In the genomic region with DNA sequence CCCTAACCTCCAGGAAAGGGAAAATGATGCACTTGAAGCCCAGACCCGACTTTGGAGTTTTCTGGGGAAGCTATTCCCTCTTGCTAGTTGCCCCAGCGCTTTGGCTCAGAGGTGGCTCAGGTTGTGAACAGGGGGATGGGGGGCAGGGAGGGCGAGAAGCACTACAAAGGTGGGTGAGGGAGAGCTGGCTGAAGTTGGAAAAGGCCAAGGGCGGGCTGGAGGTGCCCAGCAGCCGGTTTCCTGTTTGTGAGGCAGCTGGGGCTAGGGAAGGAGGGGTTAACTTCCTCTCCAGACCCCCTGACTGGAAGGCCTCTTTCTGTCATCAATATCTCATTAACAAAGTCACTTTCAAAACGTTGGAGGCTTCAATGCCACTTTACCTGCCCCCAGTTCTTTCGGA, we compare ENCODE assay signal across 7 mouse cellular contexts. TPM values are rescaled to one million over a fixed set of nuclear protein-coding genes. Genes with fewer than 3 reads are reported as not detected.
DNase-seq lines count a peak whose midpoint lies in the region; ATAC-seq lines count a peak whose summit lies in the region.

No protein-coding gene starts in this region.

- H3K9me3 ChIP-seq in embryonic facial prominence, embryonic 10.5 days, result no peaks in the 10 kb centered on the region
- no peaks in the 10 kb centered on the region for H3K9me3 ChIP-seq in hindbrain, embryonic 10.5 days
- no peaks in the 10 kb centered on the region for H3K9me3 ChIP-seq in liver, embryonic 13.5 days (replicated peaks)
- no peaks in the 10 kb centered on the region for H3K9me3 ChIP-seq in stomach, embryonic 15.5 days

- no peak for ATAC-seq in liver, embryonic 13.5 days (ENCODE audit: low read depth)
- ATAC-seq in stomach, embryonic 15.5 days (ENCODE audit: insufficient read depth, low FRiP score, low read depth), result no peak

- H3K9ac ChIP-seq in liver, embryonic 13.5 days, result peak overlapping the region; percentile 64; the same call in 1 of the 2 replicates
- H3K9ac ChIP-seq in stomach, embryonic 15.5 days, result no peak overlapping the region; the same call in 1 of the 2 replicates

- peak; percentile 43 for DNase-seq in adrenal gland, postnatal 25 days
- DNase-seq in embryonic facial prominence, embryonic 10.5 days (ENCODE audit: low spot score), result peak; percentile 50
- no peak for DNase-seq in hindbrain, embryonic 10.5 days (ENCODE audit: low spot score)
- DNase-seq in liver, embryonic 13.5 days, result no peak
- DNase-seq in cerebellum, adult 9-10 months, result no peak
- no peak for DNase-seq in urinary bladder, postnatal 14 days (ENCODE audit: low spot score)

- 15% methylated on average over 7 of the region's 7 CpGs for WGBS in embryonic facial prominence, embryonic 10.5 days
- WGBS in hindbrain, embryonic 10.5 days, result 22% methylated on average over 7 of the region's 7 CpGs
- 8% methylated on average over 7 of the region's 7 CpGs for WGBS in liver, embryonic 13.5 days (ENCODE audit: insufficient replicate concordance)
- 32% methylated on average over 7 of the region's 7 CpGs for WGBS in stomach, embryonic 15.5 days

- no peaks in the 10 kb centered on the region for H3K36me3 ChIP-seq in embryonic facial prominence, embryonic 10.5 days (replicated peaks)
- no peaks in the 10 kb centered on the region for H3K36me3 ChIP-seq in hindbrain, embryonic 10.5 days
- no peaks in the 10 kb centered on the region for H3K36me3 ChIP-seq in liver, embryonic 13.5 days
- no peaks in the 10 kb centered on the region for H3K36me3 ChIP-seq in stomach, embryonic 15.5 days

- peaks cover 82% of the 10 kb centered on the region for H3K4me1 ChIP-seq in embryonic facial prominence, embryonic 10.5 days
- H3K4me1 ChIP-seq in hindbrain, embryonic 10.5 days (replicated peaks), result peaks cover 80% of the 10 kb centered on the region
- peaks cover 40% of the 10 kb centered on the region for H3K4me1 ChIP-seq in liver, embryonic 13.5 days (replicated peaks)
- peaks cover 37% of the 10 kb centered on the region for H3K4me1 ChIP-seq in stomach, embryonic 15.5 days

- H3K27ac ChIP-seq in embryonic facial prominence, embryonic 10.5 days (replicated peaks), result peak overlapping the region; percentile 88
- peak overlapping the region; percentile 88 for H3K27ac ChIP-seq in hindbrain, embryonic 10.5 days
- peak overlapping the region; percentile 34; the same call in 1 of the 2 replicates for H3K27ac ChIP-seq in liver, embryonic 13.5 days
- H3K27ac ChIP-seq in stomach, embryonic 15.5 days, result no peak overlapping the region

- H3K4me3 ChIP-seq in embryonic facial prominence, embryonic 10.5 days, result peak overlapping the region; percentile 82
- H3K4me3 ChIP-seq in hindbrain, embryonic 10.5 days, result peak overlapping the region; percentile 75
- H3K4me3 ChIP-seq in liver, embryonic 13.5 days (replicated peaks), result peak overlapping the region; percentile 64
- peak overlapping the region; percentile 69 for H3K4me3 ChIP-seq in stomach, embryonic 15.5 days (replicated peaks)

- H3K27me3 ChIP-seq in embryonic facial prominence, embryonic 10.5 days (replicated peaks; ENCODE audit: low read depth, poor library complexity, severe bottlenecking), result peaks cover 36% of the 10 kb centered on the region
- H3K27me3 ChIP-seq in hindbrain, embryonic 10.5 days (ENCODE audit: insufficient read depth, poor library complexity, severe bottlenecking), result peaks cover 29% of the 10 kb centered on the region
- peaks cover 57% of the 10 kb centered on the region for H3K27me3 ChIP-seq in liver, embryonic 13.5 days
- H3K27me3 ChIP-seq in stomach, embryonic 15.5 days (replicated peaks), result no peaks in the 10 kb centered on the region

- peak overlapping the region; percentile 71 for H3K4me2 ChIP-seq in liver, embryonic 13.5 days
- peak overlapping the region; percentile 95 for H3K4me2 ChIP-seq in stomach, embryonic 15.5 days

RNA-seq across cellular contexts. Expression of a gene that starts 2.4 kb away (rescaled TPM):
- 20.4 and 30.0 TPM in 2 replicates for total RNA-seq in adrenal gland, postnatal 25 days (2021)
- 23.2 and 24.1 TPM in 2 replicates for polyA plus RNA-seq in embryonic facial prominence, embryonic 10.5 days (2016; fragmentation: Nextera tagmentation; extraction: Ambion mirVana)
- 15.5 and 16.6 TPM in 2 replicates for polyA plus RNA-seq in hindbrain, embryonic 10.5 days (2016; fragmentation: Nextera tagmentation; extraction: Ambion mirVana)
- 5.0 and 5.9 TPM in 2 replicates for polyA plus RNA-seq in liver, embryonic 13.5 days (2015; fragmentation: Nextera tagmentation; extraction: Ambion mirVana)
- 16.8 and 19.4 TPM in 2 replicates for polyA plus RNA-seq in stomach, embryonic 15.5 days (2015; fragmentation: Nextera tagmentation; extraction: Ambion mirVana)

RNA-seq across cellular contexts. Expression of a gene that starts 14.6 kb away (rescaled TPM):
- total RNA-seq in adrenal gland, postnatal 25 days (2021), result 32.1 and 39.6 TPM in 2 replicates
- 87.1 and 95.3 TPM in 2 replicates for polyA plus RNA-seq in embryonic facial prominence, embryonic 10.5 days (2016; fragmentation: Nextera tagmentation; extraction: Ambion mirVana)
- 74.5 and 78.5 TPM in 2 replicates for polyA plus RNA-seq in hindbrain, embryonic 10.5 days (2016; fragmentation: Nextera tagmentation; extraction: Ambion mirVana)
- 36.9 and 45.8 TPM in 2 replicates for polyA plus RNA-seq in liver, embryonic 13.5 days (2015; fragmentation: Nextera tagmentation; extraction: Ambion mirVana)
- 56.1 and 61.4 TPM in 2 replicates for polyA plus RNA-seq in stomach, embryonic 15.5 days (2015; fragmentation: Nextera tagmentation; extraction: Ambion mirVana)

RNA-seq across cellular contexts. Expression of a gene that starts 51.3 kb away (rescaled TPM):
- 3.2 and 4.5 TPM in 2 replicates for total RNA-seq in adrenal gland, postnatal 25 days (2021)
- 25.1 and 25.2 TPM in 2 replicates for polyA plus RNA-seq in embryonic facial prominence, embryonic 10.5 days (2016; fragmentation: Nextera tagmentation; extraction: Ambion mirVana)
- polyA plus RNA-seq in hindbrain, embryonic 10.5 days (2016; fragmentation: Nextera tagmentation; extraction: Ambion mirVana), result 22.8 and 39.3 TPM in 2 replicates
- polyA plus RNA-seq in liver, embryonic 13.5 days (2015; fragmentation: Nextera tagmentation; extraction: Ambion mirVana), result 1.0 and 1.2 TPM in 2 replicates
- 11.7 and 13.6 TPM in 2 replicates for polyA plus RNA-seq in stomach, embryonic 15.5 days (2015; fragmentation: Nextera tagmentation; extraction: Ambion mirVana)

Comparison
In these comparisons a context has a peak if more than half of its experiments do, and no peak if none do; other contexts are left out.
1. DNase-seq: peak in adrenal gland, postnatal 25 days (single experiment) and embryonic facial prominence, embryonic 10.5 days (single experiment); none in hindbrain, embryonic 10.5 days (single experiment), liver, embryonic 13.5 days (single experiment), cerebellum, adult 9-10 months (single experiment) and urinary bladder, postnatal 14 days (single experiment).
2. Peak in every context shown above with its lines, with median percentiles within 50 percentile points of each other: H3K4me3 ChIP-seq.